Mouse (Mus musculus): ENCODE data around the gene Sar1a.

Sar1a gene

DNA sequence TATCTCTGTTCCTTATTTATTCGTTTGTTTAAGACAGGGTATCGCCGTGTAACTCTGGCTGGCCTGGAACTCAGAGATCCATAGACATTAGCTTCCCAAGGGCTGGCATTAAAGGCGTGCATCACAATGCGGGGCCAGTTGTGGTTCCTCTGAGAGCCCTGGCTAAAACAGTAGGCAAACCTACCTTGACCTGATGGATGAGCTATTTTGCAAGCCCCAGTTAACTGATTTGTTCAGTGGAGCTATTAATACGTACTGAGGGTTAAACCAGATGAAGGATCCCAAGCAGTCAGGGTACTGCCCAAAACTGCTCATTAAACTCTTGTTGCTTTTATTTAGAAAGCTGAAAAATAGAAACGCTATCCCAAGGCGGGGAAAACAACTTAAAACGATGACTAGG lies 554 bp upstream of the Sar1a start:
- no peak for DNase-seq (ENCODE audit: low spot score in 2 of 2)

DNA sequence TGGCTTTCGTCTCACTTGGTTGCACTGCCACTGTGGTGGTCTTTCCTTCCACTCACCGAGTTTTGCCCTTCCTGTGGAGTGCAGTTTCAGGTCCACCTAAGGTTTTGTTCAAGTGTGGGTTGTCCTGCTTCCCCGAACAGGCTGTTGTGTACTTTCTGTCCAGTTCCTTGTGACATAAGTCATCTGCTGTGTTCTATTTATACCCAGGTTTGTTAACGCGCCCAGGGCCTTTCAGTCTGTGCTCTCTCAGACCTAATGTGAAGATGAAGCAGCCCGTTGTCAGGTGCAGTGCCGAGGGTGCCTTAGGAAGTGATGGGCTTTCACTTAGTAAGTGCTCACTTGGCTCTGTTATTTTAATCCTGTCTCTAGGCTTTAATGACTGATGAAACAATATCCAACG lies 9.3 kb downstream of the Sar1a start:
- no peak for DNase-seq (ENCODE audit: low spot score in 2 of 2)

DNA sequence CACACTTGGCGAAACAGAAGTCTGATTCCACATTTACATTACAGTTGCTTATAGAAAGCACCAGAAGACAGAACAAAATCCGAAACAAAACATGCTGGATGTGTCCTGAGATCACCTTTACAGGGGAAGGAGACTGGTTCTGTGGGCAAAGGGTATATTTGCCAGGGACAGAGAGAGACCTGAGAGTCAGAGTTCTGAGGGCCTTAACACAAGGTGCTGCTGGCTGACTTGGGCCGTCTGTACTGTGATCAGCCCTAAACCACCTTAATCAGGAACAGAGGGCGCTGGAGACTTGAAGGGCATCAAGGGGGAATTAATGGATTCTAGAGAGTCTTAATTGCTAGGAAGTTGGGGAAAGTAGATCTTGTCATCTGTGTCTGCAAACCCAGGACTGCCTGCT lies 13.5 kb downstream of the Sar1a start:
- no peak for DNase-seq (ENCODE audit: low spot score in 2 of 2)

DNA sequence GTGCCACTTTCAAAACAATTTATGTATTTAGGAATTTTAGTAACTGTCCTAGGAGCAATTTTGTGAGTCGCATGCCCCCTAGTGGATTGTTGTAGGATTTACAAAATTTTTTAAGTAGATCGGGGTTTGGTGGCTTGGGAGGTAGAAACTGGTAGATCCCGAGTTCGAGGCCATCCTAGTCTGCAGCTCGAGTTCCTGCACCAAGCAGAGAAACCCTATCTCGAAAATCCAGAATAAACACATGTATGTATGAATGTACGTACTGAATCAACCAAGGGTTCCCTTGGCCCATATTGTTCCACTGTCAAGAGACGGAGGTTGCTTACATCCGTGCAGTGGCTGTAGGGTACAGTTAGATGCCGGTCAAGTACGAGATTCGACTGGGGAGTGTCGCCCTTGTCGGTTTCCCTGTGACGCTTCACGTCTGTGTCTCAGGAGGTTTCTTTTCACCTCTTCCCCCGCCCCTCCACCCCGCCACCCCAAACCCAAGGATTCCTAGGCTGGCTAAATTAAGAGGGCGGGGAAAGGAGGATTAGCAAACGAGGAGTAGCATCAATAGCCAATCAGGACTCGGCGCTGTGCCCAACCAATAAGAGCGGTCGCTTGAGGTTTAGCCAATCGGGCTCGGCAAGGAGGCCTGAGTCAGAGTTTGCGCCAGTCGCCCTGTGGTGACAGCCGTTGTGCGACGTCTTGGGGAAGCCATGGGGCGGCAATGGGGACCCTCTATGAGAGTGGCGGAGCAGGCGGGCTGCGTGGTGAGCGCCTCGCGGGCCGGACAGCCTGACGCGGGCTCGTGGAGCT lies 15.0 kb downstream of the Sar1a start, which contains the start of gene Tysnd1:
Tysnd1 (plus strand) TSS at position 645 of the 801 bp plus-strand sequence.
- DNase-seq (ENCODE audit: low spot score in 2 of 2), result peak; percentile 96 to 97

DNA sequence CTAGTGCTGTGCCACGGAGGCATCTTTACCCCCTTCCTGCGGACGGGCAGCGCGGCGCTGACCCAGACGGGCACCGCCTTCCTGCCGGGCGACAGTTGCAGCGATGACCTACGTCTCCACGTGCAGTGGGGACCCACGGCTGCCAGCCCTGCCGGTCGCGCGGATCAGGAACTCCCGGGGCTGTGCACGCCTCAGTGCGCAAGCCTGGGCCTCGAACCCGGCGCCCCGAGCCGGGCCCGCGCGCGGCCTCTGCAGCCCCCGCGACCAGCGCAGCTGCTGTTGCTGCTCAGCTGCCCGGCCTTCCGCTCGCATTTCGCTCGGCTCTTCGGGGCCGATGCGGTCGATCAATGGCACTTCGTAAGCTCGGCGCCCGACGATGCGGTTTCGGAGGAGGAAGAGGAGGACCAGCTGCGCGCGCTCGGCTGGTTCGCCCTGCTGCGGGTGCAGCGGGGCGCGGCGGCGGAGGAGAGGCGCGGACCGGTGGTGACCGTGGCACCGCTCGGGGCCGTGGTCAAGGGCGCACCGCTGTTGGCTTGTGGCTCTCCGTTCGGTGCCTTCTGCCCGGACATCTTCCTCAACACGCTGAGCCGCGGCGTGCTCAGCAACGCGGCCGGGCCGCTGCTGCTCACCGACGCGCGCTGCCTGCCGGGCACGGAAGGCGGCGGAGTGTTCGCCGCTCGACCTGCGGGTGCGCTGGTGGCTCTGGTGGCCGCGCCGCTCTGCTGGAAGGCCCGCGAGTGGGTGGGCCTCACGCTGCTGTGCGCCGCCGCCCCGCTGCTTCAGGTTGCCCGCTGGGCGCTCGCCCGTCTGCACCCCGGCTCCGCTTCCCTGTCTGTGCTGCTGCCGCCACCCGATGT lies 15.8 kb downstream of the Sar1a start:
- peak in 1 of 2 experiments; percentile 37 for DNase-seq (ENCODE audit: low spot score in 2 of 2)

DNA sequence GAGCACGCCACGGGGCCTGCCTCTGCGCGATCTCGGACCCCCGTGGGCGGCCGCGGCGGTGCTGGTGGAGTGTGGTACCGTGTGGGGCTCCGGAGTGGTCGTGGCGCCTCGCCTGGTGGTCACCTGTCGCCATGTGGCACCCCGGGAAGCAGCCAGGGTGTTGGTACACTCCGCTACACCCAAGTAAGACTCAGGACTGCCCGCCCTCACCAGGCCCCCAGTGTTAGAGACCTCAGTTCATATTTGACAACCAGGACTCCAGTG lies 16.4 kb downstream of the Sar1a start:
- DNase-seq (ENCODE audit: low spot score in 2 of 2), result no peak

DNA sequence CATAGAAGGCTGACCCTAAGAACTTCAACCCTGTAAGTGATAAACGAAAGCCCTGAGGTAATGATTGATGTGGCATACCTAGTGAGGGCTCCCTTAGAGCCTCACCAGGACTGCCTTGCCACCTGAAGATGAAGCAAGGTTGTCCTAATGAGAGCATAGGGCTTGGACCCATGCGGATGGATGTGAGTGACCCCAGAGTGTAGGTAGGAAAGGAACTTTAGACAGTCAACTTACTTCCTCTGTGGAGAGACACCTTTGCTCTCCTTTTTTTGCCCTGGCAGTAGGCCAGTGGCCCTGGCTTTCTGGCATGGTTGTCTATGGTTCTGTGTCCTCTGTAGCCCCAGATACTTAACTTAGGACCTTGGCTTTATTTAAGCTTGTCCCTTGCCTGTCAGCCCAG lies 16.9 kb downstream of the Sar1a start:
- no peak for DNase-seq (ENCODE audit: low spot score in 2 of 2)

DNA sequence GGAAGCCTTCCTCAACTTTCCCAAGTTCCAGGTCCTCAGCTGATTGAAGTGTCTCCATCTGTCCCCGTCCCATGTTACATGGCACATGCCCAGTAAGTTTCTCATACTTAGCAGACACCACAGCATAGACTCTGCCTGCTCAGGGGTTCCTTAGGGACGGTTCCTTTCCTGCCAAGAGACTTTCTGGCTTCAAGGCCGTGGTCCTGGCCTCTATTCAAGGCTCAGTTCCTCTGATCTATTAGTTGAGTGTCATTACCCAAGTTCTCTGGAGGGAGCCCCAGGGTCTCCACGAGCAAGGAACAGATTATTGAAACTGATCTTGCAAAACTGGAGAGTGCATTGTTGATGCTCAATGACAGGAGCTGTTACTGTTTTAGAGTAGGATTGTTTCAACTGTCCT lies 24.6 kb downstream of the Sar1a start:
- DNase-seq (ENCODE audit: low spot score in 2 of 2), result no peak

DNA sequence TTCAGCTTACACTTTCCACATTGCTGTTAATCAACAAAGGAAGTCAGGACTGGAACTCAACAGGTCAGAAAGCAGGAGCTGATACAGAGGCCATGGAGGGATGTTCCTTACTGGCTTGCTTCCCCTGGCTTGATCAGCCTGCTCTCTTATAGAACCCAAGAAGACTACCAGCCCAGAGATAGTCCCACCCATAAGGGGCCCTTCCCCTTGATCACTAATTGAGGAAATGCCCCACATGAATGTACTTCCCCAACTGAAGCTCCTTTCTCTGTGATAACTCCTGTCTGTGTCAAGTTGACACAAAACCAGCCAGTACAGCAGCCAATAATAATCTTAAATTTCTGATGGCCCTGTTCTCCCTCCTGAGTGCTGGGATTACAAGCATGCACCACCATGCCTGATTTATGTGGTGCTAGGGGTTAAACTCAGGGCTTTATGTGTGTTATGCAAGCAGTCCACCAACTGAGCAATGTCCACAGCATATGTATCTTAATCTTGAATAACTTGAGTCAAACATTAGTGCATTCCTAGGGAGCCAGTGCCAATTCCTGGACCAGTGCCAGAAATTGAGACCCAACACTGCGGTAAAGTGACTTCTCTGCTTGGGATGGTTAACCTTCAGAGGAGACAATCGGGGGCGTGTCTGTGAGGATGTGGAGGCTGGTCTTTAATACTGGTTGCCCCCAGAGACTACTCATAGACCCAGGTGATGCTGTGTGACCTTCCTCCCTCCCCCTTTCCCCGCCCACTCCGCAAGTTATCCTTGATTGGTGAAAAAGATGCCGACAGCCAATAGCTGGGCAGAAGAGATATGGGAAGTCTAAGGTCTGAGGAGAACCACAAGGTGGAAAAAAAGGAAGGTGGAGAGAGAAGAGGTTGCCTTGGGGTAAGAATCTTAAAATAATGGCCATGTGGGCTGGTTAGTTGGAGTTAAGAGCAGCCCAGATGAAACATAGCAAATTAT lies 26.6 kb downstream of the Sar1a start:
- no peak for DNase-seq (ENCODE audit: low spot score in 2 of 2)

DNA sequence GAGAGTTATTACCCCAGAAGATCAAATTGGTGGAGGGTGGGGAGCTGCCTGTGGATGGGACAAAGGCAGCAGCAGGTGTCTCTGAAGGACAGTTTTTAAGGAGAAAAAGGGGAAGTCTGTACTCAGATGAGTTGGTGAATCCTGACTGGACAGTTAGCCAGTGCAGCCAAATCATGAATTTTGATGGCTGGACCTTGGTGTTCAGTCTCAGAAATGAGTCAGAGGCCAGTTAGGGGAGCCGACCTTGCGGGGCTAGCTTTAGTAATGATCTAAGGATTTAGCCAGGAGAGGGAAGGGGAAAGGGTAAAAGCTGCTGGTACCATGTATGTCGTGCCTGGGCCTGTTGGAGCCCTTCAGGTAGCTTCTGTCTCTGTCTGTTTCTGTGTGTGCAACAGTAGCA lies 33.5 kb downstream of the Sar1a start:
- DNase-seq (ENCODE audit: low spot score in 2 of 2), result no peak

DNA sequence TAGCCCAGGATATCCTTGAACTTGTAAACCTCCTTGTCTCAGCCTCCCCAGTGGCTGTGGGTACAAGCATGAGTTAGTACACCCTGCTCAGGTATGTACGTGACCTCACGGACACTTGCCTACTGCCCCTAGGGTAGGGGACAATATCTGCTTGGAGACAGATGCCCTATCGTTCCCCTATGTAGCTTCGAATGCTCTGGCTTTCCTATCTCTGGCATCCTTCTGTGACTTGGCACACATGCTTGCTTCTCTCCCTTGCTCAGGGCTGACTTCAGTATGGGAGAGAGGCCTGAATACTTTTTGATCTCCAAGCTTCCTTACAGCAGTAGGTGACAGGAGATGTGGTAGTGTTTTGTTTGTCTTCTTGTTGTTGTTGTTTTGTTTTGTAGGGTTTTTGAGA lies 34.0 kb downstream of the Sar1a start:
- DNase-seq (ENCODE audit: low spot score in 2 of 2), result no peak

DNA sequence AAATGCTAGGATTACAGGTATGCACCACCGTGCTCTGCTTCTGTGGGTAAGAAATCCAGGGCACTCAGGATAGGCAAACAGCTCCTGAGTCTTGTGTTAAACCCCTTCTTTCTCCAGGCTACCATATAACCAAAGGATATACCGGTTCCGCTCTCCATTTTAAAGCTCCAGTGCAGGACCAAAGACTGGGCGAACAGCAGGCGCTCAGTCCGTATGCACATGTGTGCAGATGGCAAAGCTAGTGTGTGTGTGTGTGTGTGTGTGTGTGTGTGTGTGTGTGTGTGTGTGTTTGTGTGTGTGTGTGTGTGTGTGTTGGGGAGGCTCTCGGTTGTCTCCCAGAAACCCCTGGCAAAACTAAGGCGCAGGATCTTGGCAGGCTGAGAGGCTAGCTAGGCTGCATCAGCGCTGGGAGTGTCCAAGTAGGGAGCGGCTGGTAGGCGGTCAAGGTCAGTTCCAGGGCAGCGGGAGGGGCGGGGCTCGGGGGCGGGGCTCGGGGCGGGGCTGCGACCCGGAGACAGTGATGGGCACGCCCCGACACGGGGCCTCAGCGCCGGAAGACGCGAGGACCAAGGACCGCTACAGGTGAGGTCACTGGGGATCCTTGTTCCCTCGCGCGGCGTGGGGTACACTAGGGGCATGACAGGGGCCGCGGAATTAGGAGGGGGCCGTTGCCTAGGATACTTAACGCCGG lies 34.8 kb downstream of the Sar1a start, which contains the start of gene Aifm2:
Aifm2 (plus strand) TSS at position 493 of the 691 bp plus-strand sequence.
- no peak for DNase-seq (ENCODE audit: low spot score in 2 of 2)

DNA sequence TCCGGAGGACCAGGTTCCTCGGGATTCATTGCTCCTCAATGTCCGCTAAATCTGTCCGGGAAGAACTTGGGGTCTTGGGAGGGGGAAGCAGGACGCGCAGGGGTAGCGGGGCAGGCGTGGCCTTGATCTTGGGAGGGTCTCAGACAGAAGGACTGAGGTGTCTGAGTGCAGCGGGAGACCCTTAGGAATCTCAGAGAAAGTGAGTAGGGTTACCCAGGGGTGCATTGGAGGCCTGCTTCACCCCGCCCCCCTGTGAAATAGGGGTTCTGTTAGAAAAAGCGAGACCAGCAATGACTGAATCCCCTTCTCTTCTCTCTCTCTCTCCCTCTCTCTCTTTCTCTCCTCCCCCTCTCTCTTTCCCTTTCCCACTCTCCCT lies 35.4 kb downstream of the Sar1a start:
- DNase-seq (ENCODE audit: low spot score in 2 of 2), result no peak

DNA sequence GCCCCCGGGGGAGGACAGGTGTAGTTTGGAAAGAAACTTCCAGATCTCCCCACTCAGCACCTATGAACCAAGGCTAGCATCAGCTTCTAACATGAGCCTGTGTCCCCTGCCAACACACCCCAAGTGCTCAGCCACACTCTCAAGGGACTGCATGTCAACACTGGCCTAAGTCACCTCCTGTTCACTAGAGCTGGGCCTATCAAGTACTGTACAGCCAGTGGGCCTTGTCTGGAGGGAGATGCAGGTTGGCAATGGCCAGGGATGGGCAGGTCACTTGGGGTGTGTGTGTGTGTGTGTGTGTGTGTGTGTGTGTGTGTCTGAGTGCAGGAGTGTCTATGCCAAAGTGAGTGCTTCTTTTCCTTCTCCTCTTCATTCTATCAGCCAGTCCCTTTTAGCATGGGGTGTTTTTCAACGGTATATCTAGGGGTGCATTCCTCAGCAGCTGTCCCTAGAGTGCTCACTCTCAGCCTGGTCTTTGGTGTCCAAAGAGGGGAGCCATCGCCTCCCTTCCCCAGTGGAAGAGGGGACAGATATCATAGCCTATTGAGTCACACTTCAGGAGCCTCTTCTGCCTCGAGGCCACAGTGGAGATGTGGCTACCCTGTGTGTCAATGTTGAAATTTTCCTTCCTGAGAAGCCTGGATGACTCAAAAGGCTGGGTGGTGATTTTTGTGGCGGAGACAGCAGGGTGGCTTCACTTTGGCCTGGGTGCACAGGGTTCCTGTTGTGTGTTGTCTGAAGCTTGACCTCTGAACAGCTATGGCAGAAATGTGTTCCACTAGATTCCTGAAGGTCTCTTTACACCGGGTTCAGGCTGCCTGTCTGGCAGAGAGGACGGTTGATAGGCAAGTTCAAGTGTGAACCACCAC lies 36.1 kb downstream of the Sar1a start:
- DNase-seq (ENCODE audit: low spot score in 2 of 2), result no peak

DNA sequence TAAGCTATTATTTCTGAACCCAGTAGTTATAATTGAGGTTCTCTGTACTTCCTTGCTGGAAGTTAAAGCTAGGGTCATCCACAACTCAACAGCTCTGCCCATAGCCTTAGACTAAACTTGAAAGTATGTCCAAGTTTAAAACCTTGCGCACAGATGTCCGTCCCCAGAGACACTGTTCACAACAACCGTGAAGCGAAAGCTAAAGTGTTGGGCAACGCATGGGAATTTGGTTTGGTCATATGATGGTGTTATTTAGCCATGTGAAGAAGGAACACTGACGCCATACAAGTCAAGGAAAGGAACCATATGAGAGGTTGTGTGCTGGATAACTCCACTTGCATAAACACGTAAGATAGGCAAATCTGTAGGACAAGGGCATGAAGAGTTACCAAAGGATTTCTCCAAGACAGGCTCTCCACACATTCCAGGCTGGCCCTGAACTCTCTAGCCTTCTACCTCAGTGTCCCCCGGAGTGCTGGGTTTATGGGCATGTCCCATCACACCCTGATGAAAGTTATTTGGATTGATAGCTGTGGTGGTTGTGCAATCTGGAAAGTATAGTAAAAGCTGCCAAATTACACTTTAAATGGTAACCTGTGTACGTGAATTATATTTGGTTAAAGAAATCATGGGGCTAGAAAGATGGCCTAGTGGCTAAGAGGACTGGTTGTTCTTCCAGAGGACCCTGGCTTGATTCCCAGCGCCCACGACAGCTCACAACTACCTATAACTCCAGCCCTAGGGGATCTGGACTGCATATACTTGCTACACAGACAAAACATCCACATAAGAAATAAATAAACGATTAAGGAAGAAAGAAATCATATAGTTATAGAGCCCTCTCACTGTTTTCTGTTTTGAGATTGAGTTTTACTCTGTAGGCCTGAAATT lies 37.6 kb downstream of the Sar1a start:
- DNase-seq (ENCODE audit: low spot score in 2 of 2), result no peak

DNA sequence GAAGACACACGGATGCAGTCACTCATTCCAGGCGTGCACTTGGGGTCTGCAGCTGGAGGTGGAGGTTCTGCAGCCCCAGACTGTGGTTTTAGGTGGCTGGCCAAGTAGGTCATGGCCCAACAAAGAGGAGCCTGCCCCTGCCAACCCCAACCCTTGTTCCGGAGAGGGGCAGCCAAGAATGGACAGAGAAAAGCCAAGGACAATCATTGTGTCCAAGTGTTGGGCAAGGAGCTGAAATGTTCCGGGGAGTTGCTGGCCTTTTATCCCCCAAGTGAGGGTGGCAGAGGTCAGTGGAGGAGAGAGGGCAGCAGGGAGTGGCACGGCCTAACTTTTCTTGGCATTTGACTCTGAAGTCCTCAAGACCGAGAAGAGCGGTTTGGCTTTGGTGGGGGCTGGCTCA lies 40.2 kb downstream of the Sar1a start:
- no peak for DNase-seq (ENCODE audit: low spot score in 2 of 2)

DNA sequence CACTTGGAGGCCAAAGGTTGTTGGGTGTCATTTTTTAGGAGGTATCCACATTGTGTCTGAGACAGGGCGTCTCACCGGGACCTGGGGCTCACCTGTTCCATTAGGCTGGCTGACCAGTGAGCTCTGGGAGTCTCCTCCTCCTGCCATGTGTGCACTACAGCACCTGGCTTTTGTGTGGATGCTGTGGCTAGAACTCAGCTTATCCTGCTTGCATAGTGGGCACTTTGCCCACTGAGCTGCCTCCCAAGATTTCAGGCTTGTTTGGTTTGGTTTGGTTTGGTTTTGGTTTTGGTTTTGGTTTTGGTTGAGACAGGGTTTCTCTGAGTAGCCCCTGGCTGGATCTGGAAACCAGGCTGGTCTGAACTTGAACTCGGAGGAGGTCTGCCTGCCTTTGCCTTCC lies 42.1 kb downstream of the Sar1a start:
- no peak for DNase-seq (ENCODE audit: low spot score in 2 of 2)

DNA sequence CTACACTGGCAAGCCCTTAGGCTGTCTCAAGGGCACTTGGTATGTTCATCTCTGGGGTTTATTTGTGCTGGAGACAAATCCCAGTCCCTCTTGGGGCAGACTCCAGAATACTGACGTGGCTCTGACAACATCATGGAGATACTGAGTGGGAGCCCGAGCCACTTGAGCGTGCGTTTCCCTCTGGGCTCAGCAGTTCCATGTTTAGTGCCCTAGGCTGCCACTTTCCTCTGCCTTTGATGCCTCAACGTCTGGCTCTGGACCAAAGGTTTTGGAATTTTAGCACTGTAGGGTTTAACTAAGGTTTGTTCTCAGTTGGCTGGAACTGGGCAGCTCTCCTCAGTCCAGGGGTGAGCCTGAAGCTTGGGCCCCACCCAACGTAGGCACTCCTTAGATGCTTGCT lies 43.2 kb downstream of the Sar1a start:
- no peak for DNase-seq (ENCODE audit: low spot score in 2 of 2)

DNA sequence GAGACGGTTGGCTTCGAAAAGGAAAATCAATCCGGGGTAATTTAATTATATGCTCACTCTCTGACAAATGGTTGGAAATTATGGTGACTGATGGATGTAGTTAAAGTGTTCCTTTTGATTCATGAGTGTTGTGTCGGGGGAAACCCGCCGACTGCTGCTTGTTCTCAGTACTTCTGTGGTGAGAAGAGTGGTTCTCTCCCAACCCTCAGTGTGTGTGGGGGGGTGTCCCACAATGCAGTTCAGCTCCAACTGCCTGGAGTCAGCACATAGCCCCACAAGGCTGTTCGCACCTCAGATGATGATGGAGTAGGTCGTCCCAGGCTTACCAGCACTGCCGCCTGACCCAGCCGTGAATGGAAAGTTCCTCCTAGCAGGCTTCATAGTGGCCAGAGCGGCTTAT lies 49.1 kb downstream of the Sar1a start:
- no peak for DNase-seq (ENCODE audit: low spot score in 2 of 2)

All from frontal cortex, postnatal 10 days (tissue).